Mouse (Mus musculus): ENCODE data around the gene Tmeff2.

Tmeff2 gene

GRCm38 (mm10) chr1:51215631-51216030 lies 315.2 kb downstream of the Tmeff2 start:
- peak; percentile 42 for DNase-seq (ENCODE audit: low spot score)

GRCm38 (mm10) chr1:51216292-51217050 lies 316.0 kb downstream of the Tmeff2 start:
- peak; percentile 92 for DNase-seq (ENCODE audit: low spot score)

GRCm38 (mm10) chr1:51217227-51217626 lies 316.8 kb downstream of the Tmeff2 start:
- DNase-seq (ENCODE audit: low spot score) = peak; percentile 12

- DNase-seq (ENCODE audit: low spot score) = no peak
These were observed 324.7 kb downstream of the Tmeff2 start for GRCm38 (mm10) chr1:51225156-51225555.
